Mouse (Mus musculus) embryonic facial prominence, embryonic 14.5 days (tissue): ENCODE results near the gene Ncapg2. TPM values are rescaled to one million over a fixed set of nuclear protein-coding genes. Genes with fewer than 3 reads are reported as not detected.

Experiments
- ATAC-seq: fragments of 200-750 bp; cut with Nextera tagmentation; 2 replicates; pipeline ENCODE4 v1.8.0; 2017; ENCODE audit warnings: low read depth, moderate number of reproducible peaks, moderate TSS enrichment
- DNase-seq: peaks from one replicate; pipeline ENCODE4 v3.0.0-alpha.2; 2015; ENCODE audit warnings: low spot score
- H3K27ac ChIP-seq: fragments of 300-500 bp; sonication (generic); replicated peaks from 2 replicates; pipeline ENCODE4 v1.5.1; 2014; ENCODE audit warnings: low read depth, mild to moderate bottlenecking, low read length, moderate library complexity
- H3K27me3 ChIP-seq: fragments of 300-500 bp; sonication (generic); replicated peaks from 2 replicates; pipeline ENCODE4 v1.6.1; 2014; ENCODE audit warnings: low read length; ENCODE audit not compliant: control insufficient read depth, insufficient read depth
- H3K36me3 ChIP-seq: fragments of 300-500 bp; sonication (generic); 2 replicates; pipeline ENCODE4 v1.6.1; 2014; ENCODE audit warnings: low read length, mixed read lengths; ENCODE audit not compliant: control insufficient read depth, insufficient read depth
- H3K4me1 ChIP-seq: fragments of 300-500 bp; sonication (generic); 2 replicates; pipeline ENCODE4 v1.6.1; 2014; ENCODE audit warnings: antibody characterized with exemption, low read length; ENCODE audit not compliant: control insufficient read depth, insufficient read depth
- H3K4me2 ChIP-seq: fragments of 300-500 bp; sonication (generic); 2 replicates; pipeline ENCODE4 v1.6.1; 2014; ENCODE audit warnings: low read depth, mild to moderate bottlenecking, low read length, moderate library complexity, mixed read lengths
- H3K4me3 ChIP-seq: fragments of 300-500 bp; sonication (generic); 2 replicates; pipeline ENCODE4 v1.5.1; 2014; ENCODE audit warnings: low read depth, mild to moderate bottlenecking, low read length
- H3K9ac ChIP-seq: fragments of 300-500 bp; sonication (generic); 2 replicates; pipeline ENCODE4 v1.6.1; 2014; ENCODE audit warnings: low read depth, mild to moderate bottlenecking, low read length, moderate library complexity, mixed read lengths
- H3K9me3 ChIP-seq: fragments of 300-500 bp; sonication (generic); 2 replicates; pipeline ENCODE4 v1.6.1; 2016; ENCODE audit warnings: low read length; ENCODE audit not compliant: control insufficient read depth
- WGBS: fragments of 180-500 bp; shearing (Covaris S2); extraction: QIAGEN DNeasy Blood & Tissue Kit; methylation state at CpG from one replicate; pipeline ENCODE4 v1.1.7; 2014; 5-methylcytosine and 5-hydroxymethylcytosine counted together
- polyA plus RNA-seq: library from polyadenylated mRNA; unstranded; fragments of >200 nt; fragmentation: Nextera tagmentation; extraction: Ambion mirVana; gene quantifications from 2 replicates; pipeline ENCODE4 v1.2.1, GENCODE M21; 2014

Gene Ncapg2
- polyA plus RNA-seq, 1 experiment from 2014 or later = 40.5 TPM

DNA sequence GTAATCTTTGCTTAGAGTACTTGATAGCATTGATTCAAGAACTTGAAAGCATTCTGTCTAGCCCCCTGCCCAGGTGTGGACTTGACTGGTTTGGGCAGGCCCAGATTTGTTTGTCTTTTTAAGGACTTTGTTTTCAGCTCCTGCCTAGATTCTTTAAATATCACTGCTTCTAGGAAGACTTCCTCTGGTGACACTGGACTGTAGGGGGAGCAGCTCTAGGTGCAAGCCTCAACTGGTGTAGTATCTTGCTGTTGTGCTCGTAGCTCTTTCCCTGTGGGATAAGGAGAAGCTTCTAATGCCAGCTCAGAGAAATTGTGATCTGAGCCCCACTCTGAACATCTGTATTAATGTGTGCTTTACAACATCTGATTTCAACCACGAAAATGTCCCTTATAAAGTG lies 10.9 kb upstream of the Ncapg2 start:
- Histone ChIP-seq H3K4me3 (no peak overlapping the region), H3K9ac (no peak overlapping the region), H3K9me3 (0 out of 2 replicates have a peak, but pooled peaks cover 1% of the 10 kb centered on the region), H3K4me2 (no peak overlapping the region), H3K4me1 (no peaks in the 10 kb centered on the region), H3K36me3 (no peaks in the 10 kb centered on the region), H3K27ac (no peak overlapping the region), H3K27me3 (no peaks in the 10 kb centered on the region)
- DNase-seq (no peak), ATAC-seq (peak; percentile 34; the same call in 1 of the 2 replicates)
- WGBS = 73% methylated on average over 2 of the region's 2 CpGs

- no peak overlapping the region for H3K27ac ChIP-seq
- ATAC-seq (peak; percentile 64; the same call in 1 of the 2 replicates), DNase-seq (peak; percentile 27)
- H3K27me3 ChIP-seq = no peaks in the 10 kb centered on the region
- 84% methylated on average over 2 of the region's 2 CpGs for WGBS
- no peaks in the 10 kb centered on the region for H3K4me1 ChIP-seq
- H3K4me2 ChIP-seq = no peak overlapping the region
- 0 out of 2 replicates have a peak, but pooled peaks cover 10% of the 10 kb centered on the region for H3K9me3 ChIP-seq
- no peak overlapping the region for H3K4me3 ChIP-seq
- H3K9ac ChIP-seq = no peak overlapping the region
- H3K36me3 ChIP-seq = no peaks in the 10 kb centered on the region
These were observed 9.9 kb upstream of the Ncapg2 start for GRCm38 (mm10) chr12:116395312-116395711.

DNA sequence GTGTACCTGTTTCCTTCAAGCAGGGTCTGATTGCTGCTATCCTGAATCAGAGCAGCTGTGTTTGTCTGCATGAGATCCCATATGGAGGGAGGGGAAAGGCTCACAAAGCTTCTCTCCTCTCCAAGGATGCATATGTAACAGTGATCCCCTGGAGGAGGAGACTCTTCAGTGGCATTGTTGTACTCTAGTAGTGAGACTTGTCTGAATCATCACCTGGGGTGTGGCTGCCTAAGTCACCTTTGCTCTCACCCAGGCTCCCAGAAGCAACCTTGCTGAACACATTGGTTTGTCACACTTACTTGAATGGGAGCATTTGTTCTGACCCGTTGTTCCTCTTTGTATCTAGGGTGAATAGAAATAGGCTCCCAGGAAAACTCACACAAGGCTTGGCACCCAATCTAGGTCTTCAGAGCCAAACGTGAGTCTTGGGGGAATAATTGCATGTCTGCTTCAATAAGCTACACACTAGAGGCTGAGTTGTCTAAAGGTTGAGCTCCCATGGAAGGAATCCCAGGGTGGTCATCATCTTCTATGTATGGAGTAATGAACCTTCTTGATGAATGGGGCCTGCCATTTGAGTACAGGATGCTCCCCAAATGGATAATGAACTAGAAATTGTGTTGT lies 9.0 kb upstream of the Ncapg2 start:
- 71% methylated on average over 2 of the region's 2 CpGs for WGBS

DNA sequence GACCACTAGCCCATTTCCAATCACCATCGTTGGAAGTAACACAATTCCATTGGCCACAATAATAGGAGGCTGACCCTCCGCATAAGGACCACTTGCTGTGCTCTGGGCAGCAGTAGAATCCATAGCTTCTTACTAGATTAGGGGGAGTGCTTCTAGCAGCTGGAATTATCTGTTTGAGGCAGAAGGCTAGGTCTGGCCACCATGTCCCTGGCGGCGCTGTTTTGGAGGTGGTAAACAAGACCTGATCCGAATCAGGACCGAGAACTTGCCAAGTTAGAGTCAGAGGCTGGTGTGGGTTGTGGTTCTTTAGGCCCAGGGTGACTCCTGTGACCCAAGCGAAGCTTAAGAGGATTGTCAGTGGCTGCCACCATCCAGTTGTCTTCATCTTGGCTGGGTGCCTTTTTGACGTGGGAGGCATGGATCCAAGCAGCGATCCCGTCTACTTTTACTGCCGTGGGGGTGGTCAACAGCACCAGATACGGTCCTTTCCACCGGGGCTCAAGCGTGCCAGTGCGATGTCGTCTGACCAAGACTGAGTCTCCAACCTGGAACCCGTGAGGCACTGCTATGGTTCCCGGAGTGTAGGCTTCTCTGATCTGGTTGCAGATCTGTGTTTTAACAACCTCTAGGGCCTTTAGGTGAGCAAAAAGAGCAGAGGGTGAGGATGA lies 1.1 kb upstream of the Ncapg2 start:
- H3K4me2 ChIP-seq = peak overlapping the region; percentile 84
- H3K27me3 ChIP-seq = no peaks in the 10 kb centered on the region
- H3K27ac ChIP-seq = no peak overlapping the region
- H3K4me3 ChIP-seq = peak overlapping the region; percentile 89
- H3K9me3 ChIP-seq = peaks cover 47% of the 10 kb centered on the region
- WGBS = 97% methylated on average over 18 of the region's 18 CpGs
- no peaks in the 10 kb centered on the region; the same call in none of the 2 replicates for H3K4me1 ChIP-seq
- H3K36me3 ChIP-seq = peaks cover 21% of the 10 kb centered on the region
- ATAC-seq = no peak
- no peak for DNase-seq
- no peak overlapping the region for H3K9ac ChIP-seq

More for the DNA sequence above, 9.0 kb upstream of the Ncapg2 start:
- no peak for DNase-seq
- H3K9me3 ChIP-seq = 0 out of 2 replicates have a peak, but pooled peaks cover 16% of the 10 kb centered on the region
- no peak overlapping the region for H3K9ac ChIP-seq
- no peaks in the 10 kb centered on the region for H3K27me3 ChIP-seq
- no peak overlapping the region for H3K4me2 ChIP-seq
- no peak for ATAC-seq
- no peaks in the 10 kb centered on the region for H3K4me1 ChIP-seq
- H3K36me3 ChIP-seq = no peaks in the 10 kb centered on the region
- no peak overlapping the region for H3K4me3 ChIP-seq
- H3K27ac ChIP-seq = no peak overlapping the region

GRCm38 (mm10) chr12:116405836-116406155 lies 594 bp downstream of the Ncapg2 start:
- Histone ChIP-seq H3K27ac (peak overlapping the region; percentile 70), H3K4me2 (peak overlapping the region; percentile 84), H3K4me1 (no peaks in the 10 kb centered on the region; the same call in none of the 2 replicates), H3K9ac (peak overlapping the region; percentile 92), H3K36me3 (peaks cover 37% of the 10 kb centered on the region), H3K4me3 (peak overlapping the region; percentile 89), H3K27me3 (no peaks in the 10 kb centered on the region), H3K9me3 (peaks cover 33% of the 10 kb centered on the region)
- WGBS = 16% methylated on average over 8 of the region's 8 CpGs
- DNase-seq (no peak), ATAC-seq (peak; percentile 2; the same call in 1 of the 2 replicates)

DNA sequence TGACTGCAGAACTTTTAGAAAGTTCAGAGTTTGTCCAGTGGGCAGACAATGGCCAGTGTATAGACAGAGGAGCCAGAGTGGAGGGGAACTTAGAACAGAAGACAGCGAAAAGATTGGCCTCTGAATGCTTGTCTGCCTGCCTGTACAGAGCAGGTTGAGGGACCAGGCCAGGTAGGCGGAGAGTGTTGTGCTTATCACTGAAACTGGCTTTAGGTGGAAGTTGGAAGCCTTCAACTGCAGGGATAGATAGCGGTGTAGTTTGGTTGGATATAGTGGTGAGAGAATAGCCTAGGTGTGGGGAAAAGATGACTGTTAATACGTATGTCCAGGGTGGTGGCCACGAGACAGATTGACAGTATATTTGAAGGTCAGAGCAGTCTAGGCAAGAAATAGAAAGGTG lies 2.7 kb downstream of the Ncapg2 start:
- Histone ChIP-seq H3K4me1 (no peaks in the 10 kb centered on the region; the same call in none of the 2 replicates), H3K36me3 (peaks cover 49% of the 10 kb centered on the region), H3K4me3 (no peak overlapping the region), H3K4me2 (no peak overlapping the region), H3K9me3 (peaks cover 16% of the 10 kb centered on the region), H3K27ac (no peak overlapping the region), H3K9ac (no peak overlapping the region), H3K27me3 (no peaks in the 10 kb centered on the region)
- no peak for DNase-seq
- 96% methylated on average over 5 of the region's 5 CpGs for WGBS
- ATAC-seq = no peak

GRCm38 (mm10) chr12:116414941-116415340 lies 9.7 kb downstream of the Ncapg2 start:
- no peak overlapping the region for H3K27ac ChIP-seq
- no peaks in the 10 kb centered on the region for H3K9me3 ChIP-seq
- no peak for DNase-seq
- no peaks in the 10 kb centered on the region for H3K4me1 ChIP-seq
- peaks cover 67% of the 10 kb centered on the region for H3K36me3 ChIP-seq
- 90% methylated on average over 4 of the region's 4 CpGs for WGBS
- no peaks in the 10 kb centered on the region for H3K27me3 ChIP-seq
- ATAC-seq = no peak
- H3K4me2 ChIP-seq = no peak overlapping the region
- no peak overlapping the region for H3K9ac ChIP-seq
- no peak overlapping the region for H3K4me3 ChIP-seq

DNA sequence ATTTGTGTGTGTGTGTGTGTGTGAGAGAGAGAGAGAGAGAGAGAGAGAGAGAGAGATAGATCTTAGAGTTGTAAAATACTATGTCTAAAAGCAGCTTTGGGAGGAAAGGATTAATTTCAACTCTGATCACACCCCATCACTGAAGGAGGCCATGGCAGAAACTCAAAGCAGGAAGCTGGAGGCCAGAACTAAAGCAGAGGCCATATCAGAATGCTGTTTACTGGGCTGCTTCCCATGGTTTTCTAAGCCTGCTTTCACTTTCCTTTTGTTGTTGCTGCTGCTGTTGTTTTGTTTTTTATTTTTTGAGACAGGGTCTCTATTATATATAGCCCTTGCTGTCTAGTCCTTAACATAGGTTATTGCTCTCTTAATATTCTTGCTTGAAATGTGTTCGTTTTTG lies 11.3 kb downstream of the Ncapg2 start:
- Histone ChIP-seq H3K4me1 (no peaks in the 10 kb centered on the region), H3K27me3 (no peaks in the 10 kb centered on the region), H3K36me3 (peaks cover 59% of the 10 kb centered on the region), H3K27ac (no peak overlapping the region), H3K4me2 (no peak overlapping the region), H3K9ac (no peak overlapping the region), H3K4me3 (no peak overlapping the region), H3K9me3 (no peaks in the 10 kb centered on the region)
- DNase-seq (no peak), ATAC-seq (no peak)
- 83% methylated on average over 1 of the region's 1 CpGs for WGBS
